Mouse (Mus musculus): ENCODE data around the gene Foxa1.
A peak's percentile ranks its signal among the peaks of the same experiment; 100 is the strongest.

Foxa1 gene

DNA sequence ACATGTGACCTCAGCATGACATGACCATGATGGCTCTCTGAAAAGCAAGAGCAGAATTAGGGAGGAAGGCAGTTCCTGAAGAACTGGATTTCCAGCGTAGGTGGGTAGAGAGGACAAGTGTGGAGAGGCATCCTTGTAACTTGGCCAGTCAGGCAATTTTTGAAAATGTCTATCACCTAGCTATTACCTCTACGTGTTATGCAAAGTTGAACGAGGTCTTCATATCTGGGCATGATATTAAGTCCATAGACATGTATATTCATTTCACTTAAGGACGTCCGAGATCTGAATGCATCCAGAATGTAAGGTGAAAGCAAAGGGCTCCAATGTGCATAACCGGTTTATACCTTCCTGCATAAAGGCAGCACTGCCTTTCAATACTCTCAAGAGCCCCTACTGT lies 5.6 kb downstream of the Foxa1 start:
- no peak for DNase-seq (ENCODE audit: extremely low spot score)

DNA sequence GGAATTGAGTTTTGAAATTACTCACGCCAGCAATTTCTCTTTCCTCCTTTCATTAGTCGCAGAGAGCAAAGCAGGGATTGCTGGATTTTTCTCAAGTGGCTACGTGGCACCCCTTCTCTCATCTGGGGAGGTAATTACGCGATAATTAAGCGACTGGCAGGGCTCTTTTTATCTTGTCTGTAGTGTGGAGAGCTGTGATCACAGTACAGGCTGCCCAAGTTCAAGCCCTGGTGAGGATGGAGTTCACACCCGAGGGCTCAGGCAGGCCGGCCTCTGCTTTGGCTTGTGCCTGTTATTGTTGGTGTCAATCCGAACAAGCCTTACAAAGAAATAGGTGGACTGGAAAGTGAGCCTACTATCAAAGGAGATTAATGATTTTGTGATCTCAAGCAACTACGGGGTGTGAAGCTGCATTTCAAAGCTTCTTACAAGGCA lies 7.1 kb downstream of the Foxa1 start:
- DNase-seq (ENCODE audit: extremely low spot score), result no peak

DNA sequence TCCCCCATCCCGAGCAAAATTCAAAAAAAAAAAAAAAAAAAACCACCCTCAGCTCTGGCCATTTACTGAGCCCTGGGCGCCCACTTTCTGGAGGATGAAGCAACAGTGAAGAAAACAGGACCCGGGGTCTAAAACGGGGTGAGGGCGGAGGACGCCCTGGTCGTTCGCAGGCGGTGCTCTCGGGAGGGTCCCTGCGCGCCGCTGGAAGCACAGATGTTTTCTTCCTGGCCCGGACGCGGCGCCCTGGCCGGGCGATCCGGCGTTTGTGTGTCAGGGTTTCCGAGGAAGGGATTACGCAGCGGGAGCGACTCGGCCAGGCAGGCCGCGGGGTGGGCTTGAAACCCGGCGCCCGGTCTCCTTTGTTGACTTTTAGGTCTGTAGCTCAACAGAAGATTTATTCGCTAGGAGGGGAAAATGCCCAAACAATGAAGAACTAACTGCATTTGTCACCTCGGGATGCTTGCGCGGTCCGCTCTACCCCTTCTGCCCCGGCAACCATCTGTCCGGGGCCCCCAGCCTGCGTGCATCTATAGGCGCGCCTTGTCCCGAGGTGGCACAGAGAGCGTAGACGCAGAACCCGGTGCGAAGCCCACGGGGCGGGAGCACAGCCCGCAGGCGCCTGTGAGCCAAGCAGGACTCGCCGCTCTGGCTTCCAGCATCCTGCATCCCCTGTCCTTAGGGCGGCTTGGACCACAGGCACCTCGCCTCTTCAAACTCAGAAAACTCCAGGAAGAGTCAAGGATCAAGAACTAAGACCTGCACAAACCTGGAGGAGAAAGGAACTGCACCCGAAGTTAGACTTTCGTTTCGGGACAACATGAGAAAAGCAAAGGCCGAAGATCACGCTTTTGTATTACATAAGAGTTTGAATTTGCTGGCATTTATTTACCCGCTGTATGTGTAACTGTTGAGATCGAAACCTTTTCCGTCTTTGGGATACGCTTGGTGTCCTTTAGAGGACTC lies 7.8 kb downstream of the Foxa1 start:
- peak; percentile 78 for DNase-seq (ENCODE audit: extremely low spot score)

DNA sequence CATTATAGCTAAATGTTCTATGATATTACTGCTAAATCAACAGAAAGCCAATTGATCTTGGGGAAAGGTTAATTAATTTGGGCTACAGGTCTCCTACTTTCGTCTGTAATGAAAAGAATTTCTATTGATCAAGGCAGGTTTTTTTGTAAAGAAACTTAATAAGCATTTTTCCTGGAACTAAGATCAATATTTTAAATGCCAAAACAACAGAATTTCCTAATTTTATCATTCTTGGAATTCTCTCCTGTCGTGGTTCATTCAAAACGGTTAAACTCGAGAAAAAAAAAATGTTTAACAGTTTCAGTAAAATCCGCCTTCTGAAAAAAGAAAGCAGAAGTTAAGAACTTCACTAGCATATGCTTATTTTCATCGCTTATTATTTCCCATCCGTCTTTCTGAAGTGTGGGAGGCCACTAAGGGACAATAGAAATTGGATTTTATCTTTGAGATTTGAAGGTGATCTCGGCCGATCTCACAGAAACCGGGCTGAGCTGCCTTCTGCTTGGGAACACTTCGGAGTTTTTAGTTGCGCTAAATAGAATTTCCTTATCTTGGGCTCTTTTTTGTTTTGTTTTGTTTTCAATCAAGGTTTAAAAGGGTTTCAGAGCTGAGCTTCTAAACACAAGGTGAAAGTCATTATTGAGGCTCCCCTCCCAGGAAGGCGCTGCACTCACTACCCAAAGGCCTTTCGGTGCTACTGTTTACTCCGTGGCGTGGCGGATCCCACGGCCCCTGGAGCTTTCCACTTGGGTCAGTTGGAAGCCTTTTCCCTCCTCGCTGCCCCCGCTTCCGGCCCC lies 8.7 kb downstream of the Foxa1 start:
- DNase-seq (ENCODE audit: extremely low spot score), result no peak

- no peak for DNase-seq (ENCODE audit: extremely low spot score)
These were observed 9.6 kb downstream of the Foxa1 start for GRCm38 (mm10) chr12:57536909-57537670.

DNA sequence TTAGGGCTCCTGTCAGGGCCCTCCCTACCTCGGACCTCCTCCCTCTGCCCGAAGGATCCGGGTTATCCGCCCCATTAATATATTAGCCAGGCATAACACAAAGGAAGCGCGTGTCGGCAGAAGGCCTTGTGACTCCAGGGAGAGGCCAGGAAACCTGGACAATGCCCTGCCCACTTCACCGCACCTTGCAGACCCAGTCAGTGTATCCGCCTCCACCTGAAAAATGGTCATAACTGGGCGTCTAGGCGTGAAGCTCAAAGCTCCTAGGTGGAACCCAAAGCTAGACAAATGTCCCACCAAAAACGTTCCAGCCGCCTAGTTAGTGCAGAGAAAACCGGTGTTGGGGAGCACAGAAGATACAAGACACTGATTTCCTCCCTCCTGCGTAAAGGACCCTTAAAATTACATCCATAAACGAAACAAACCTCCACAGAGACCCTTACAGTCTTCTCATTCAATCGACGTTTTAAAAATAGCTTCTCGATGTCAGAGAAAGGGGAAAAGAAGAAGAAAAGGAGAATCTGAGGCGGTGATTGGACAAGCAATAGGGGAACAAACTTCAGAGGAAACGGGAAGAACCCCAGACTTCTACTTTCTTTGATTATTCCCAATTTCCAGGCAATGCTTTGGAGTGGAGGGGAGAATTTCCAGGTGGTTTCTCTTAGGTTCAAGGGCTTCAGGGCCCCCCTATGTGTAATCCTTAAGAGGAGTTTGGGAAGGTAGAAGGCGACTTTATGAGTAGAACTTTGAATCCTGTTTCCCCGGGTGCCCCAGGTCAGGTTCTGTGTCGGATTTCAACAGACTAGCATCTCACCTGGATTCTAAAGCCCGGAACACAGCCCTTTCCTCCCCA lies 10.4 kb downstream of the Foxa1 start:
- no peak for DNase-seq (ENCODE audit: extremely low spot score)

GRCm38 (mm10) chr12:57534879-57535611 lies 11.7 kb downstream of the Foxa1 start:
- peak; percentile 57 for DNase-seq (ENCODE audit: extremely low spot score)

- no peak for DNase-seq (ENCODE audit: extremely low spot score)
These were observed 12.2 kb downstream of the Foxa1 start for GRCm38 (mm10) chr12:57534517-57534878.

DNA sequence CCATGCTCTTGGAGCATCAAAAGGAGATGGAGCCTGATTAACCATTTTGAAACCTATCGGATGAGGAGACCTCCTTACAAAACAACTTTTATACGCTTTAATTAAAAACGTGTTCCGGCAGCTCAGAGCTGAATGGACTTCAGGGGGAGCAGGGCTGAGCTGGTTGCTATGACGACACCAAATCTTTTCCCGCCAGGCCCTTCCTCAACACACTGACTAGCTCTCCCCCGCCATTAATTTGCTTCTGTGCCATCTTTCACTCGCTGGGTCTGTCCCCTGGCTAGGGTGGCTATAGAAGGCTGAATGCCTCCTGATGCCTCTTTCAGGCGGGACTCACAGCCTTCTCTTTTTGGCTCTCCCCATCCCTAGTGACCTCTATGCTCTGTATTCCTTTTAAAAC lies 16.2 kb downstream of the Foxa1 start:
- no peak for DNase-seq (ENCODE audit: extremely low spot score)

DNA sequence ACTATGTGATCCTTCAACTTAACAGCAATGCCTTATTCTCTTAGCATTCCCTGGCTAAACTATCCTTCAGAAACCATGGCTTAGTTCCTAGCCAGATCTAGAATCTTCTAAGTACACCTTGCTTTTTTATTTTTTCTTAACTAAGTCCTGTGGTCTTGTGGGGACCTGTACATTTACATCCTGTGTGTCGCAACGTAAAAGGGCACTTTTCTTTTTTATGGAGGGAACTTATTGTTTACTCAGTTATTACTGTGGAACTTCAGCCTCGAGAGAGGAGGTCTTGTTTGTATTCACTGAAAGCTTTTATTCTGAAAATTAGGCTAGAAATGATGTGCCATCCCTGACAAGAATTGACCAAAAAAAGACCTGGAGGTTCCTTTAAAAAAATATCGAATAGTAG lies 18.4 kb downstream of the Foxa1 start:
- DNase-seq (ENCODE audit: extremely low spot score), result no peak

DNA sequence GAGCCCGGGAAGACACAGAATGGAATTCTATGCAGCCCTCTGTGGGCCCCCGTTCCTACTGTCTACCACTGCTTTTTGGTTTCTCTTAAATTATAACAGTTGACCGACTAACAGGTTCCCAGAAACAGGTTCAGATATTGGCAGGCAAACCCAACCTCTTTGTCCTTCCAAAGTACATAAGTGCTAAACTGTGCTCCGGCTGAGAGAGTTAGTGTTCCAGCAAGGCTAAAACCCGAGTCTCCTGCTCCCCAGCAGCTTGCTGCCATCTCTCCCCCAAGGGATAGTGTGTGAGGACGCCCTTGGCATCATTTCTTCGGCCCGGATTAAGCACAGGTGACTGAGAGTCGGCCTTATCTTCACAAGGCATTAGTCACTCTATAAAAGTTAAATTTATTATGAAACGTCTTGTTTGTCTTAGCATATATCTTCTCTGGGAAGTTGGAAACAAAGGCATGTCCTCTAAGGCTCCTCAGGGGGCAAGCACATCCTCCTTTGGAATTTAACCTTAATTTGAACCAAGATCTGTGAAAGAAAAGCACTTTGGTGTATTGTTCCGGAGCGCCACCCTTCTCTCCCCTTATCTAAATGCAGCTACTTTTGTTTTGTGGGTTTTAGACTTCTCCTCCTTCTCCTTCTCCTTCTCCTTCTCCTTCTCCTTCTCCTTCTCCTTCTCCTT lies 30.9 kb downstream of the Foxa1 start:
- no peak for DNase-seq (ENCODE audit: extremely low spot score)

GRCm38 (mm10) chr12:57514552-57514951 lies 32.2 kb downstream of the Foxa1 start:
- DNase-seq (ENCODE audit: extremely low spot score), result no peak

DNA sequence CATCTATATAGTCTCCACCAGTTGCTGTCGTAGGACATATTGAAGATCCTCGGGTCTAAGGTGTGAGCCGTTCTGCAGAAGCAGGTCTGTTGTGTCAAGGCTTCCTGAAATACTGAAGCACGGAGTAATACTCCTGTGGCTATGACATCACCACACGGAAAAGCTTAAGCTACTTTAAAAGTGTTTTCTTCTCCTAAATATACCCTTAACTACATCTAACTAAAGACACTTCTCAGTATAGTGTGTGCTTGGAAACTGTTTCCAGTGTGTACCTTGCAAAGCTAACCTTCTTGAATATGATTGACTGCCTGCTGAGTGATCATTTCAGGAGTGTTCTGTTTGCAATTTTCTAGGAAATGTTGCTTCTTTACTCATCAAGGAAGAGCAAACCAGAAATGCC lies 35.2 kb downstream of the Foxa1 start:
- DNase-seq (ENCODE audit: extremely low spot score), result no peak

- DNase-seq (ENCODE audit: extremely low spot score), result no peak
These were observed 35.6 kb downstream of the Foxa1 start for GRCm38 (mm10) chr12:57511127-57511526.

DNA sequence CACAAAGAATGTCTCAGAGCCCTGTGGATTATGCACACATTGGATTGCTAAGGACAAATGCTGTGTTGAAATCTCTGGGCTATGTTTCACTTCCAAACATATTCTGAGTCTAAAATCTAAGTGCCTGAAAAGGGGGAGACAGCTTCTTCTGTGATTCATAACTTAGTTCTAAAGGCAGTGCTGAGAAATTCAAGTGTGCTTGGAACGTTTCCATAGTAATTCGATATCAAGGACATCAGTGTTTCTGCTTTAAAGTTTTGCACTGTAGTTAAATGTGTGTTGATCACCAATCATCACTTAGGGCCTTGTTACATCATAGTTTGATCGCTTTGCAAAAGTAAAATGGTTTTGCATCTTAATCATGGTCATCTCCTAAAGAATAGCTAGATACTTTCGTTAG lies 37.0 kb downstream of the Foxa1 start:
- DNase-seq (ENCODE audit: extremely low spot score), result no peak

DNA sequence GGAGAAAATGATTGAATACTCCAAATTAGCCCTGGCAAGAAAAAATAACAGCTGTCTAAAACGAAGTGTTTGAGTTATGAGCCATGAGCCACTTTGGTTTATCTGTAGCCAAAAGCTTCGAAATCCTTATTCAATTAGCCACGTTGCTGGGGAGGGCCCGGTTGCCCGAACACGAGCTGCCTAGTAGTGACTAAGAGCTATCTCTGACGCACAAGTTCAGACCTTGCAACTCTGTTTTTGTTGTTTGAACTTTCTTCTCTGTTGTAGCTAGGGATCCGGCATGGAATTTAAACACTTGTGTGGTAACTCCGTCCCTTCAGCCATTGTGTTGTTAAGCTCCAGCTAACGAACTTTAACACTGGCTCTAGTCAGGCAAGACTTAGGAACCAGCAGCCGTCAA lies 37.8 kb downstream of the Foxa1 start:
- DNase-seq (ENCODE audit: extremely low spot score), result no peak

DNA sequence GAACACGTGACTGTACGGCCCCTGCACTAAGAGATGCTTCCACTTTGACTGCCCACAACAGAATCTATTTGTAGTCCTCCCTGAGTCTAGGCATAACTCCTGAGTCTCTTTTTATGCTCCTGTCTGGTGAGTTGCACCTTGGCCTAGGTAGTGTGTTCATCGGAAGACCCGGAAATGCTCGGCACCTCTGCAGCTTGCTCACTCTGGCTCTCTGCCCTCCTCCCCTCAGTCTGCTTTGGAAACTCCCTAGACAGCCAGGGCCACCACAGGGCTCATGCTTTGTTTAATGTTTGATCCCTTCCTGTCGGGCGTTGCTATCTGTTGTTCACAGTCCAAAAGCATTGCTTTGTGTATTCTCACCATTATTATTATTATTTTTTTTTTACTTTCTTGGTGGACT lies 41.4 kb downstream of the Foxa1 start:
- no peak for DNase-seq (ENCODE audit: extremely low spot score)

GRCm38 (mm10) chr12:57500246-57500645 lies 46.5 kb downstream of the Foxa1 start:
- DNase-seq (ENCODE audit: extremely low spot score), result no peak

GRCm38 (mm10) chr12:57496347-57497119 lies 50.2 kb downstream of the Foxa1 start:
- DNase-seq (ENCODE audit: extremely low spot score), result peak; percentile 22

Measured in embryo, embryonic 9.5 days (tissue).